Mouse (Mus musculus) induced T-regulatory cell, adult 2 months (primary cell): ENCODE data around the gene Pgam2.
A peak's percentile ranks its signal among the peaks of the same experiment; 100 is the strongest.

Experiments used
- DNase-seq: peaks from one replicate; pipeline ENCODE4 v3.0.0-alpha.2; 2012; ENCODE audit warnings: low read depth

Pgam2 gene

DNA sequence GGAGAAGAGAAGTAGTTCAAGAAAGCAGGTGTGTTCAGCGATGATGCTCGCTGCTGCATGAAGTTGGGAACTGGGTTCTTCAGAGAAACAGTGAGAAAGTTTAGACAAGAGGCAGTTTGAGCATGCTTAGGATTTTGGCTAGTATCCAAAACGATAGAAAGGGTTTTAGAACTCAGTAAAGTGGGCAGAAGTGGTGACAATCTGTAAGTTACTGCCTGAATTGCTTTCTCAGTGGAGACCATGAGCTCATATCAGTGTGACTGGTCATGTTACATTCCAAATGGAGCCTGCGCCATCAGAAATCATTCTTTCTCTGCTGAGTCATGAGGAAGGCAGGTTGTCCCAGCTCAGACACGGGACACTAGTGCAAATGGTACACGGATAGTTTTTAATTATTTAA is 37.5 kb downstream of the Pgam2 start:
- no peak for DNase-seq

DNA sequence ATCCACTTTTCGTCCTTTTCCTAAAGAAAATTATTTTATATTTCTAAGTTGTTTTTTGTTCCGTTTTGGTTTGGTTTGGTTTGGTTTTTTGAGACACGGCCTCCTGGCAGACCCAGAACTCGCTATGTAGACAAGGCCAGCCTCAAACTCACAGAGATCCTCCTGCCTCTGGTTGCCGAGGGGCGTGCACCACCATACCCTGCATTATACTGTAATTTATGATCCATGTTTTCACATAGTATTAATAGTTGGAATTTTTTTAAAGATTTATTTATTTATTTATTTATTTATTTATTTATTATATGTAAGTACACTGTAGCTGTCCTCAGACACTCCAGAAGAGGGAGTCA is 40.9 kb downstream of the Pgam2 start:
- DNase-seq, result no peak

- DNase-seq, result peak; percentile 98
These were observed 41.5 kb downstream of the Pgam2 start, which contains the start of gene Urgcp for GRCm38 (mm10) chr11:5761820-5762632. Gene Urgcp (minus strand): TSS chr11:5762376.

DNA sequence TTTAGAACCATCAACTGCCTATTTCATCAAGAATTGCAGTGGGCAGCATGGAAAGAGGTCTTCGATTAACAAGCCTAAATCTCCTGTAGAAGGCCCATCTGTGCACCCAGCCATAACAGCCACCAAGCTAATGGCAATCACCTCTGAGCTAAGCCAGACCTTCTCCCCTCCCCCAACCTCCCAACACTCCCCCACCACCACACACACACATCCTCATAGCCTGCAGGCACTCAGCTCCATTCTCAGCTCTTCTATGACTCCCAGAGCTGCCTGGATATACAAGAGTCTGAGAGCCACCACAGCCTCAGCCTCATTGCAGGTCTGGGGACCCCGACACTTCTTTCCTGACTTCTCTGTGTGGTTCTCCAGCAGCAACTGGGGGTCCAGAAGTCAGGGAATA is 49.8 kb downstream of the Pgam2 start:
- DNase-seq, result no peak
